ENCODE assay signal across 8 mouse cellular contexts in the genomic region with DNA sequence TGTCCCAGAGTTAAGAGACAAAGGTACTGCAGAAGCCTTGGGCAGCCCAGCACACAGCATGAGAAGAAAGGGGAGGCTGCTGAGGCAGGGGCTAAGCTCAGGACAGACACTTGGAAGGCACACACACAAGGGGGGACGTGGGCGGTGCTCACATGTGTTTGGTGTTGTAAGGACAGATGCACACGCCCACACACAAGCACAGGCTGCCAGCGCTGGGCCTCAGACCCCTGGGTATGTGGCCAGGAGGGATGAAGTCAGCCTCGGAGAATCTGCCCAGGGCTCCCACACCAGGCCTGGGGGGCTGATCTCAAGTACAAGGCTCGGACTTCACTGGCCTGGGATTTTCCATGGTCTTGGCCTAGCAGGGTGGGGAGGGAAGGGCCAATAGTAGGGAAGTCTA. TPM values are rescaled to one million over a fixed set of nuclear protein-coding genes. Genes with fewer than 3 reads are reported as not detected.
DNase-seq lines count a peak whose midpoint lies in the region; ATAC-seq and TF ChIP-seq lines count a peak whose summit lies in the region.

No protein-coding gene starts in this region.

- peaks cover 15% of the 10 kb centered on the region; the same call in 1 of the 2 replicates for H3K27me3 ChIP-seq in intestine, embryonic 14.5 days (replicated peaks; ENCODE audit: control insufficient read depth, insufficient read depth, low read length)
- peaks cover 23% of the 10 kb centered on the region for H3K27me3 ChIP-seq in intestine, postnatal 0 days (replicated peaks; ENCODE audit: control insufficient read depth, insufficient read depth, low read length)
- peaks cover 4% of the 10 kb centered on the region; the same call in 1 of the 2 replicates for H3K27me3 ChIP-seq in heart, embryonic 11.5 days (ENCODE audit: control insufficient read depth, insufficient read depth, low read length)
- no peaks in the 10 kb centered on the region for H3K27me3 ChIP-seq in limb, embryonic 14.5 days (ENCODE audit: control insufficient read depth, insufficient read depth, low read length)
- peaks cover 78% of the 10 kb centered on the region for H3K27me3 ChIP-seq in liver, embryonic 12.5 days (replicated peaks)

- 0 out of 2 replicates have a peak overlapping the region, but pooled peaks have one; percentile 23 for H3K27ac ChIP-seq in intestine, embryonic 14.5 days (ENCODE audit: low read depth)
- H3K27ac ChIP-seq in intestine, postnatal 0 days (ENCODE audit: low read depth, low read length) = no peak overlapping the region
- peak overlapping the region; percentile 55 for H3K27ac ChIP-seq in heart, embryonic 11.5 days (ENCODE audit: low read depth, low read length)
- H3K27ac ChIP-seq in limb, embryonic 14.5 days (replicated peaks; ENCODE audit: low read depth, low read length) = peak overlapping the region; percentile 45; the same call in 1 of the 2 replicates
- no peak overlapping the region for H3K27ac ChIP-seq in liver, embryonic 12.5 days

- H3K4me3 ChIP-seq in intestine, embryonic 14.5 days (ENCODE audit: low read depth, low read length) = no peak overlapping the region
- no peak overlapping the region for H3K4me3 ChIP-seq in intestine, postnatal 0 days (ENCODE audit: low read depth, low read length)
- no peak overlapping the region for H3K4me3 ChIP-seq in heart, embryonic 11.5 days (ENCODE audit: low read depth, low read length)
- no peak overlapping the region for H3K4me3 ChIP-seq in limb, embryonic 14.5 days (replicated peaks; ENCODE audit: low read length)
- H3K4me3 ChIP-seq in liver, embryonic 12.5 days = no peak overlapping the region

- no peaks in the 10 kb centered on the region for H3K36me3 ChIP-seq in intestine, embryonic 14.5 days (ENCODE audit: control insufficient read depth, insufficient read depth, low read length)
- H3K36me3 ChIP-seq in intestine, postnatal 0 days (ENCODE audit: control insufficient read depth, insufficient read depth) = no peaks in the 10 kb centered on the region
- H3K36me3 ChIP-seq in heart, embryonic 11.5 days (ENCODE audit: control insufficient read depth, insufficient read depth, low read length) = no peaks in the 10 kb centered on the region
- H3K36me3 ChIP-seq in limb, embryonic 14.5 days (ENCODE audit: control insufficient read depth, insufficient read depth, low read length) = peaks cover 9% of the 10 kb centered on the region
- no peaks in the 10 kb centered on the region for H3K36me3 ChIP-seq in liver, embryonic 12.5 days

- TF ChIP-seq CTCF in intestine, postnatal 0 days (IDR thresholded peaks at IDR 0.05; ENCODE audit: low read depth) = no peak

- no peaks in the 10 kb centered on the region for H3K9me3 ChIP-seq in intestine, embryonic 14.5 days (ENCODE audit: control insufficient read depth, low read length)
- no peaks in the 10 kb centered on the region for H3K9me3 ChIP-seq in intestine, postnatal 0 days (ENCODE audit: control insufficient read depth)
- no peaks in the 10 kb centered on the region for H3K9me3 ChIP-seq in heart, embryonic 11.5 days (replicated peaks; ENCODE audit: control insufficient read depth, low read length)
- H3K9me3 ChIP-seq in limb, embryonic 14.5 days (ENCODE audit: control insufficient read depth, low read length) = no peaks in the 10 kb centered on the region
- no peaks in the 10 kb centered on the region for H3K9me3 ChIP-seq in liver, embryonic 12.5 days (replicated peaks)

- H3K4me2 ChIP-seq in intestine, embryonic 14.5 days (ENCODE audit: low read length) = no peak overlapping the region; the same call in 1 of the 2 replicates
- H3K4me2 ChIP-seq in intestine, postnatal 0 days (replicated peaks; ENCODE audit: low read depth) = no peak overlapping the region
- H3K4me2 ChIP-seq in heart, embryonic 11.5 days = peak overlapping the region; percentile 15
- H3K4me2 ChIP-seq in limb, embryonic 14.5 days (replicated peaks; ENCODE audit: low read depth, low read length, severe bottlenecking) = peak overlapping the region; percentile 31
- no peak overlapping the region for H3K4me2 ChIP-seq in liver, embryonic 12.5 days

- peaks cover 44% of the 10 kb centered on the region for H3K4me1 ChIP-seq in intestine, embryonic 14.5 days (replicated peaks; ENCODE audit: control insufficient read depth, insufficient read depth, low read length)
- H3K4me1 ChIP-seq in intestine, postnatal 0 days (replicated peaks; ENCODE audit: control insufficient read depth, insufficient read depth, low read length) = 0 out of 2 replicates have a peak, but pooled peaks cover 3% of the 10 kb centered on the region
- H3K4me1 ChIP-seq in heart, embryonic 11.5 days (ENCODE audit: control insufficient read depth, insufficient read depth, low read length) = peaks cover 71% of the 10 kb centered on the region
- H3K4me1 ChIP-seq in limb, embryonic 14.5 days (ENCODE audit: control insufficient read depth, insufficient read depth, low read length) = peaks cover 80% of the 10 kb centered on the region
- peaks cover 21% of the 10 kb centered on the region for H3K4me1 ChIP-seq in liver, embryonic 12.5 days

- no peak overlapping the region for H3K9ac ChIP-seq in intestine, embryonic 14.5 days (ENCODE audit: low read length)
- H3K9ac ChIP-seq in intestine, postnatal 0 days (ENCODE audit: low read depth, low read length) = no peak overlapping the region
- H3K9ac ChIP-seq in heart, embryonic 11.5 days (ENCODE audit: low read depth, low read length) = 0 out of 2 replicates have a peak overlapping the region, but pooled peaks have one; percentile 18
- no peak overlapping the region; the same call in 1 of the 2 replicates for H3K9ac ChIP-seq in limb, embryonic 14.5 days (ENCODE audit: low read depth, low read length, severe bottlenecking)
- H3K9ac ChIP-seq in liver, embryonic 12.5 days = no peak overlapping the region

- no peak for ATAC-seq in intestine, embryonic 14.5 days (replicated peaks; ENCODE audit: low FRiP score, low TSS enrichment, low read depth)
- ATAC-seq in intestine, postnatal 0 days = no peak
- no peak for ATAC-seq in heart, embryonic 11.5 days (replicated peaks; ENCODE audit: insufficient number of reproducible peaks, low FRiP score, low TSS enrichment)
- ATAC-seq in limb, embryonic 14.5 days (ENCODE audit: low FRiP score, low read depth) = no peak
- no peak for ATAC-seq in liver, embryonic 12.5 days

- TF ChIP-seq POLR2A in limb, embryonic 14.5 days (IDR thresholded peaks at IDR 0.05; ENCODE audit: borderline replicate concordance, extremely low read depth, insufficient read depth, insufficient read length) = no peak

- 44% methylated on average over 6 of the region's 6 CpGs for WGBS in intestine, embryonic 14.5 days
- WGBS in intestine, postnatal 0 days = 63% methylated on average over 6 of the region's 6 CpGs
- WGBS in heart, embryonic 11.5 days (ENCODE audit: insufficient replicate concordance) = 40% methylated on average over 6 of the region's 6 CpGs
- WGBS in limb, embryonic 14.5 days = 22% methylated on average over 5 of the region's 6 CpGs
- WGBS in liver, embryonic 12.5 days (ENCODE audit: insufficient replicate concordance) = 43% methylated on average over 6 of the region's 6 CpGs

- DNase-seq in intestine, embryonic 14.5 days (ENCODE audit: low spot score) = no peak
- peak; percentile 43 for DNase-seq in embryo, embryonic 11 days
- DNase-seq in limb, embryonic 14.5 days (ENCODE audit: low spot score) = peak; percentile 46
- no peak for DNase-seq in testis, postnatal 10 days (ENCODE audit: low spot score)
- no peak for DNase-seq in yolk sac, embryonic 10.5 days (ENCODE audit: low spot score)

RNA-seq across cellular contexts. Expression of gene Loxl1, which starts 4.6 kb away (rescaled TPM):
- 27.2 and 31.8 TPM in 2 replicates for polyA plus RNA-seq in intestine, embryonic 14.5 days (2014; fragmentation: Nextera tagmentation; extraction: Ambion mirVana)
- polyA plus RNA-seq in intestine, postnatal 0 days (2015; fragmentation: Nextera tagmentation; extraction: Ambion mirVana) = 21.6 and 23.8 TPM in 2 replicates
- 36.8 and 37.8 TPM in 2 replicates for polyA plus RNA-seq in heart, embryonic 11.5 days (2014; fragmentation: Nextera tagmentation; extraction: Ambion mirVana)
- 86.6 and 125 TPM in 2 replicates for polyA plus RNA-seq in limb, embryonic 14.5 days (2012; rRNA removed)
- polyA plus RNA-seq in limb, embryonic 14.5 days (2014; fragmentation: Nextera tagmentation; extraction: Ambion mirVana) = 80.7 and 88.4 TPM in 2 replicates
- polyA plus RNA-seq in liver, embryonic 12.5 days (2016; fragmentation: Nextera tagmentation; extraction: Ambion mirVana) = 3.7 and 5.1 TPM in 2 replicates

RNA-seq across cellular contexts. Expression of gene Stoml1, which starts 55.4 kb away (rescaled TPM):
- 21.3 and 22.9 TPM in 2 replicates for polyA plus RNA-seq in intestine, embryonic 14.5 days (2014; fragmentation: Nextera tagmentation; extraction: Ambion mirVana)
- 15.0 and 15.9 TPM in 2 replicates for polyA plus RNA-seq in intestine, postnatal 0 days (2015; fragmentation: Nextera tagmentation; extraction: Ambion mirVana)
- 19.4 and 22.2 TPM in 2 replicates for polyA plus RNA-seq in heart, embryonic 11.5 days (2014; fragmentation: Nextera tagmentation; extraction: Ambion mirVana)
- polyA plus RNA-seq in limb, embryonic 14.5 days (2012; rRNA removed) = 47.2 and 57.5 TPM in 2 replicates
- polyA plus RNA-seq in limb, embryonic 14.5 days (2014; fragmentation: Nextera tagmentation; extraction: Ambion mirVana) = 28.7 and 30.4 TPM in 2 replicates
- polyA plus RNA-seq in liver, embryonic 12.5 days (2016; fragmentation: Nextera tagmentation; extraction: Ambion mirVana) = 6.5 and 6.6 TPM in 2 replicates

RNA-seq across cellular contexts. Expression of gene Pml, which starts 58.8 kb away (rescaled TPM):
- 16.9 and 17.7 TPM in 2 replicates for polyA plus RNA-seq in intestine, embryonic 14.5 days (2014; fragmentation: Nextera tagmentation; extraction: Ambion mirVana)
- 5.3 and 7.1 TPM in 2 replicates for polyA plus RNA-seq in intestine, postnatal 0 days (2015; fragmentation: Nextera tagmentation; extraction: Ambion mirVana)
- polyA plus RNA-seq in heart, embryonic 11.5 days (2014; fragmentation: Nextera tagmentation; extraction: Ambion mirVana) = 13.5 and 15.5 TPM in 2 replicates
- 22.4 and 24.8 TPM in 2 replicates for polyA plus RNA-seq in limb, embryonic 14.5 days (2012; rRNA removed)
- 15.4 and 18.4 TPM in 2 replicates for polyA plus RNA-seq in limb, embryonic 14.5 days (2014; fragmentation: Nextera tagmentation; extraction: Ambion mirVana)
- 24.4 and 26.5 TPM in 2 replicates for polyA plus RNA-seq in liver, embryonic 12.5 days (2016; fragmentation: Nextera tagmentation; extraction: Ambion mirVana)

Comparison
In these comparisons a context has a peak if more than half of its experiments do, and no peak if none do; other contexts are left out.
1. H3K27ac ChIP-seq: peak in intestine, embryonic 14.5 days (single experiment), heart, embryonic 11.5 days (single experiment) and limb, embryonic 14.5 days (single experiment); none in intestine, postnatal 0 days (single experiment) and liver, embryonic 12.5 days (single experiment).
2. DNase-seq: peak in embryo, embryonic 11 days (single experiment) and limb, embryonic 14.5 days (single experiment); none in intestine, embryonic 14.5 days (single experiment), testis, postnatal 10 days (single experiment) and yolk sac, embryonic 10.5 days (single experiment).
3. H3K4me2 ChIP-seq: peak in heart, embryonic 11.5 days (single experiment) and limb, embryonic 14.5 days (single experiment); none in intestine, embryonic 14.5 days (single experiment), intestine, postnatal 0 days (single experiment) and liver, embryonic 12.5 days (single experiment).